Mouse (Mus musculus): ENCODE measurements around the gene Foxa1. TPM values are rescaled to one million over a fixed set of nuclear protein-coding genes. Genes with fewer than 3 reads are reported as not detected.

Foxa1 gene
- polyA plus RNA-seq, 1 experiment from 2014 or later, result 3.3 TPM

- Histone ChIP-seq H3K9ac (ENCODE audit: low read depth, low read length) (no peak overlapping the region), H3K27ac (ENCODE audit: low read length) (no peak overlapping the region), H3K27me3 (replicated peaks; ENCODE audit: control insufficient read depth, insufficient read depth, low read length) (no peaks in the 10 kb centered on the region), H3K4me1 (ENCODE audit: control insufficient read depth, insufficient read depth, low read length) (no peaks in the 10 kb centered on the region; the same call in 1 of the 2 replicates), H3K4me3 (ENCODE audit: low read length) (no peak overlapping the region), H3K4me2 (ENCODE audit: low read depth, low read length) (no peak overlapping the region), H3K36me3 (ENCODE audit: control insufficient read depth, insufficient read depth, low read length) (no peaks in the 10 kb centered on the region), H3K9me3 (ENCODE audit: control insufficient read depth, low read length) (no peaks in the 10 kb centered on the region)
- 35% methylated on average over 11 of the region's 11 CpGs for WGBS
- no peak for ATAC-seq
These were observed 37.8 kb downstream of the Foxa1 start for GRCm38 (mm10) chr12:57508938-57509337.

GRCm38 (mm10) chr12:57505329-57505728 lies 41.4 kb downstream of the Foxa1 start:
- H3K9ac ChIP-seq (ENCODE audit: low read depth, low read length), result no peak overlapping the region
- ATAC-seq, result peak; percentile 84
- H3K27ac ChIP-seq (ENCODE audit: low read length), result no peak overlapping the region
- H3K9me3 ChIP-seq (ENCODE audit: control insufficient read depth, low read length), result no peaks in the 10 kb centered on the region
- H3K27me3 ChIP-seq (replicated peaks; ENCODE audit: control insufficient read depth, insufficient read depth, low read length), result no peaks in the 10 kb centered on the region
- H3K4me1 ChIP-seq (ENCODE audit: control insufficient read depth, insufficient read depth, low read length), result no peaks in the 10 kb centered on the region; the same call in 1 of the 2 replicates
- H3K36me3 ChIP-seq (ENCODE audit: control insufficient read depth, insufficient read depth, low read length), result no peaks in the 10 kb centered on the region
- WGBS, result 51% methylated on average over 7 of the region's 7 CpGs
- no peak overlapping the region for H3K4me3 ChIP-seq (ENCODE audit: low read length)
- H3K4me2 ChIP-seq (ENCODE audit: low read depth, low read length), result no peak overlapping the region

GRCm38 (mm10) chr12:57500246-57500645 lies 46.5 kb downstream of the Foxa1 start:
- Histone ChIP-seq H3K4me2 (ENCODE audit: low read depth, low read length) (no peak overlapping the region), H3K27ac (ENCODE audit: low read length) (no peak overlapping the region), H3K36me3 (ENCODE audit: control insufficient read depth, insufficient read depth, low read length) (no peaks in the 10 kb centered on the region), H3K9me3 (ENCODE audit: control insufficient read depth, low read length) (no peaks in the 10 kb centered on the region), H3K9ac (ENCODE audit: low read depth, low read length) (no peak overlapping the region), H3K4me3 (ENCODE audit: low read length) (no peak overlapping the region), H3K27me3 (replicated peaks; ENCODE audit: control insufficient read depth, insufficient read depth, low read length) (no peaks in the 10 kb centered on the region), H3K4me1 (ENCODE audit: control insufficient read depth, insufficient read depth, low read length) (peaks cover 2% of the 10 kb centered on the region)
- ATAC-seq, result no peak
- WGBS, result 55% methylated on average over 7 of the region's 7 CpGs

- H3K4me2 ChIP-seq (ENCODE audit: low read depth, low read length), result no peak overlapping the region
- H3K4me1 ChIP-seq (ENCODE audit: control insufficient read depth, insufficient read depth, low read length), result peaks cover 2% of the 10 kb centered on the region; the same call in 1 of the 2 replicates
- peak; percentile 89 for ATAC-seq
These were observed 50.2 kb downstream of the Foxa1 start for GRCm38 (mm10) chr12:57496347-57497119.

More at GRCm38 (mm10) chr12:57496347-57497119, 50.2 kb downstream of the Foxa1 start:
- Histone ChIP-seq H3K4me3 (ENCODE audit: low read length) (no peak overlapping the region), H3K27ac (ENCODE audit: low read length) (no peak overlapping the region), H3K27me3 (replicated peaks; ENCODE audit: control insufficient read depth, insufficient read depth, low read length) (no peaks in the 10 kb centered on the region), H3K36me3 (ENCODE audit: control insufficient read depth, insufficient read depth, low read length) (no peaks in the 10 kb centered on the region), H3K9ac (ENCODE audit: low read depth, low read length) (no peak overlapping the region), H3K9me3 (ENCODE audit: control insufficient read depth, low read length) (no peaks in the 10 kb centered on the region)
- WGBS, result 32% methylated on average over 6 of the region's 6 CpGs

Other genes starting within 250 kb of the Foxa1 start
- gene Ttc6, start 17.2 kb upstream of the Foxa1 start, polyA plus RNA-seq (2015; fragmentation: Nextera tagmentation; extraction: Ambion mirVana), result 0.50 and 0.81 TPM in 2 replicates

Data from intestine, embryonic 16.5 days (tissue).